Mouse (Mus musculus): ENCODE measurements at regions not wholly inside any gene's neighbourhood (a gene's known extent, or its start where the extent isn't known, plus 50 kb on each side); places are given as distances from the start of the nearest gene placed in this dataset.

DNA sequence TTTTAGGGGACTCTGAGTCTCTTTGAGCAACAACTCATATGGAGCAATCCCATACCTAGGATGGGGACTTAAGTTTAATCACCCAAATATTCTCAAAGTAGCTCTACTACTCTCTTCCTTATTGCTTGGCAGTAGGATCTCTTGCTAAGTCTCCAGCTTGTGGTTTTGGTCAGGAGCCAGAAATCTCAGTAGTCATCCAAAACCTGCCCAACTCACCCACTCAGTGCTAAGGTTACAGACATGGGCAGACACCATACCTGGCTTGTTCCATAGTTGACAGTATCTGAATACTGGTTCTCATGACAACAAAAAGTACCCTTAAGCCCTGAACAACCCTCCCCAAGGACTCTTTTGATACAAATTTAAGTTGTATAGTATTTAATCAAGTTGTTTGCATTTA is 288.7 kb downstream of the Gm11146 start:
- Histone ChIP-seq H3K36me3 (replicated peaks) (no peaks in the 10 kb centered on the region), H3K9me3 (replicated peaks) (no peaks in the 10 kb centered on the region), H3K4me3 (ENCODE audit: low read depth, low read length) (no peak overlapping the region), H3K4me1 (ENCODE audit: insufficient read depth, low read depth, low read length) (no peaks in the 10 kb centered on the region), H3K27me3 (ENCODE audit: insufficient read depth, low read length) (no peaks in the 10 kb centered on the region)
- TF ChIP-seq POLR2AphosphoS5 (IDR thresholded peaks at IDR 0.05; ENCODE audit: insufficient replicate concordance, low read depth, low read length) (no peak), TAL1 (conservative IDR thresholded peaks at IDR 0.05; ENCODE audit: low read depth, low read length) (no peak), GATA1 (IDR thresholded peaks at IDR 0.05; ENCODE audit: borderline replicate concordance, low read length) (no peak), CTCF (IDR thresholded peaks at IDR 0.05; ENCODE audit: low read depth, low read length) (no peak), GATA2 (IDR thresholded peaks at IDR 0.05; ENCODE audit: borderline replicate concordance, low read depth, low read length) (no peak)
- no peak for ATAC-seq (ENCODE audit: extremely low read depth, insufficient number of reproducible peaks, low FRiP score, poor library complexity, severe bottlenecking)
- no peak for DNase-seq (ENCODE audit: low spot score)

DNA sequence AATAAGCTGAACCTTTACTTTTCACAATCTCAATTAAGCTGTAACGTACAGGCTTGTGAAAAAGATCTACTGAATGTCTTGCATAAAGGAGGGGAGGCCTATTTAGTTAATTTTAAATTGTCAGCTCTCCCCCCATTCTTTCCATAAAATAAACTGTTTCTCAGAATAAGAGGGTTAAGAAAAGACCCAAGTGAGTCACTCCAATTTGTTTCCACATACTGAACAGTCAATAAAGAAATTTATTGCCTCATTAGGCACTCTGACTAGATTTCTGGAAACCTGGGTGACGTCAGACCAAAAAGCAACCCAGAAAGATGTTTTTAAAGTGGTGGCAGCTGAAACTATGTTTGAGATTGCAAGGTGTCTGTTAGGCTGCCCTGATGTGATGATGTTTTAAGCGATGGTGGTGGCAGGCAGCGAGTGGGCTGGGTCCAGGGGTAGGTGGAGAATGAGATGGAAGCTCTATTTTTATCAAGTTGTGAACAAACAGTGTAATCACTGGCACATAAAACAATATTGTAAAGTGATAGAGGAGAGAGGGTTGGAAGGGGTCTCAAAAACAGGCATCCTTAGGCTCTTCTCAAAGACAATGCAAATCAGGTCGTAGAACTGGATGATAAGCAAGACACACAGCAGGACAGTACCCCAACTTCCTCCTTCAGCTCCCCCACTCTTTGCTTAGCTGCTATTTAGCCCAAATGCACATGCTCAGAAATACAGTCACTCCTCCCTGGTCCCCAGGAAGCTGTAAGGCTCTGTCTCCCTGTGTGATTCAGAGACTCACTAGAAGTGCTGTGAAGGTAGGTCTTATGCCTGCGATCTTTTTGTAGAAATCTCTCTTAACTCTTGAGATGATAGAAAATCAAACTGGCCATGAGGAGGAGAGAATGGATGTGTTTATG is 288.0 kb downstream of the Usp25 start:
- Histone ChIP-seq H3K36me3 (replicated peaks) (no peaks in the 10 kb centered on the region), H3K4me1 (ENCODE audit: insufficient read depth, low read depth, low read length) (no peaks in the 10 kb centered on the region), H3K9me3 (replicated peaks) (peaks cover 3% of the 10 kb centered on the region; the same call in 1 of the 2 replicates), H3K4me3 (ENCODE audit: low read depth, low read length) (no peak overlapping the region), H3K27me3 (ENCODE audit: insufficient read depth, low read length) (no peaks in the 10 kb centered on the region)
- DNase-seq (ENCODE audit: low spot score) (no peak), ATAC-seq (ENCODE audit: extremely low read depth, insufficient number of reproducible peaks, low FRiP score, poor library complexity, severe bottlenecking) (no peak)
- TF ChIP-seq CTCF (IDR thresholded peaks at IDR 0.05; ENCODE audit: low read depth, low read length) = no peak
- TF ChIP-seq TAL1 (conservative IDR thresholded peaks at IDR 0.05; ENCODE audit: low read depth, low read length) = no peak
- TF ChIP-seq GATA2 (IDR thresholded peaks at IDR 0.05; ENCODE audit: borderline replicate concordance, low read depth, low read length) = no peak
- TF ChIP-seq POLR2AphosphoS5 (IDR thresholded peaks at IDR 0.05; ENCODE audit: insufficient replicate concordance, low read depth, low read length) = no peak
- TF ChIP-seq GATA1 (IDR thresholded peaks at IDR 0.05; ENCODE audit: borderline replicate concordance, low read length) = no peak

DNA sequence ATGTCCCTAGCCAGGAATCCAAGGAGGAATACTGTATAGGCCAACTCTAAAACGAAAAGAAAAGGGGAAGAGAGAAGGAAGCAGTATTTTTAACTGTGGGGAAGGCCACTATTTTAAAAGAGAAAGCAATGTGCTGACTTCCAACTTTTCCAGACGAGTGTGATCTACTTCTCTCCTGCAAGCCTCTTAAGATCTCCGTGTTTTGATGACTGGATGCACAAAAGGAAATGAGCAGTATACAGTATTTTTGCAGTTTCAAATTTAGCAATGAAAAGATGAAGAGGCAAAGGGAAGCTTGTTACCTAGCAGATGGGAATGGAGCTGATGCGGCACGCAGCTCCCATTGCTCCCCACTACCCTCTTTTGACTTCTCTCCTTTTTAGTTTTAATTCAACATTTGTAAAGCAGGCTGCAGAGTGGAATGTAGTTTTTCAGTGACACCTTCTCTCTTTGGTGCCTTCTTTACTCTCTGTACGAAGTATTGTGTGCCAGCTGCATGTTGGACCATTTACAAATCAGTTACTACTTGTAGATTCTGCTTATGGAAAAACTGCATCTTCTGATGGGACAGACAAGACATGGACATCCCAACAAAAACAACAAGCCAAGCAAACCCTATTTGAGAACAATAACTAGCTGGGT is 287.2 kb downstream of the Usp25 start:
- Histone ChIP-seq H3K4me3 (ENCODE audit: low read depth, low read length) (no peak overlapping the region), H3K27me3 (ENCODE audit: insufficient read depth, low read length) (no peaks in the 10 kb centered on the region), H3K4me1 (ENCODE audit: insufficient read depth, low read depth, low read length) (no peaks in the 10 kb centered on the region), H3K9me3 (replicated peaks) (peaks cover 3% of the 10 kb centered on the region; the same call in 1 of the 2 replicates), H3K36me3 (replicated peaks) (no peaks in the 10 kb centered on the region)
- no peak for DNase-seq (ENCODE audit: low spot score)
- TF ChIP-seq POLR2AphosphoS5 (IDR thresholded peaks at IDR 0.05; ENCODE audit: insufficient replicate concordance, low read depth, low read length) (no peak), GATA1 (IDR thresholded peaks at IDR 0.05; ENCODE audit: borderline replicate concordance, low read length) (no peak)
- no peak for ATAC-seq (ENCODE audit: extremely low read depth, insufficient number of reproducible peaks, low FRiP score, poor library complexity, severe bottlenecking)

DNA sequence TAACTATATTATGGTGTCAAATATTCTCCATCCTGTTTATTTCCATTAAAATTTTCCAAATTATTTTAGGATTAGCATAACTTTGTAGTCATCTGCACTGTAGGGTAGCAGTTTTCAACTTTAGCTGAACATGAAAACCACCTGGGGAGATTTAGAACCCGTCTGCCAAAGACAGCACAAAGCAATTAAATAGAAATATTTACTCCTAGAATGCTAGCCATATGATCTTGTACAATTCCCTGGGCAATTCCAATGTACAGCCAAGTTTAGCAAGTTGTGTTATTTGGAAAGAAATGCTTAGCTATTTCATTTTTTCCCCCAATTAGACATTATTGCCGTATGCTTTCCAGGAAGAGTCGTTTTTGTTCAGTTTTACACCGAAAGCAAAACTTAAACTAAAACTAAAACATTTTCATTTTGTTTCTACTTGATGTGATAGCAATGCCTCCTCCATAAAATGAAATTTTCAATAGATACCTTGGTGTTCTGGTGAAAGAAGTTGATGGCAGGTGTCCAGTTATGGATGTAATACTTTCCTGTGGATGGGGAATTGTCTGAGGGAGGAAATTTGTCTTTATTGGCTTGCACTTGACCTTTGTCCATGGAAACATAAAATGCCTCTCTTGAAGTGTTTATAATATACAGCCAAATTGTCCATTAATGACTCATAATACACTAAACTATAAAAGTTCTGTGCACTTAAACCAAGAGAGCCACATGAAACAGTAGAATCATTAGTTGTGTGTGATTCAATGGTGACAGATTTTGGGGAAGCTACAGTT is 282.3 kb downstream of the Usp25 start:
- TF ChIP-seq POLR2AphosphoS5 (IDR thresholded peaks at IDR 0.05; ENCODE audit: insufficient replicate concordance, low read depth, low read length) (no peak), CTCF (IDR thresholded peaks at IDR 0.05; ENCODE audit: low read depth, low read length) (no peak), TAL1 (conservative IDR thresholded peaks at IDR 0.05; ENCODE audit: low read depth, low read length) (no peak), GATA2 (IDR thresholded peaks at IDR 0.05; ENCODE audit: borderline replicate concordance, low read depth, low read length) (no peak), GATA1 (IDR thresholded peaks at IDR 0.05; ENCODE audit: borderline replicate concordance, low read length) (no peak)
- DNase-seq (ENCODE audit: low spot score) (no peak), ATAC-seq (ENCODE audit: extremely low read depth, insufficient number of reproducible peaks, low FRiP score, poor library complexity, severe bottlenecking) (no peak)
- Histone ChIP-seq H3K9me3 (replicated peaks) (0 out of 2 replicates have a peak, but pooled peaks cover 4% of the 10 kb centered on the region), H3K27me3 (ENCODE audit: insufficient read depth, low read length) (no peaks in the 10 kb centered on the region), H3K4me1 (ENCODE audit: insufficient read depth, low read depth, low read length) (no peaks in the 10 kb centered on the region), H3K36me3 (replicated peaks) (no peaks in the 10 kb centered on the region), H3K4me3 (ENCODE audit: low read depth, low read length) (no peak overlapping the region)

DNA sequence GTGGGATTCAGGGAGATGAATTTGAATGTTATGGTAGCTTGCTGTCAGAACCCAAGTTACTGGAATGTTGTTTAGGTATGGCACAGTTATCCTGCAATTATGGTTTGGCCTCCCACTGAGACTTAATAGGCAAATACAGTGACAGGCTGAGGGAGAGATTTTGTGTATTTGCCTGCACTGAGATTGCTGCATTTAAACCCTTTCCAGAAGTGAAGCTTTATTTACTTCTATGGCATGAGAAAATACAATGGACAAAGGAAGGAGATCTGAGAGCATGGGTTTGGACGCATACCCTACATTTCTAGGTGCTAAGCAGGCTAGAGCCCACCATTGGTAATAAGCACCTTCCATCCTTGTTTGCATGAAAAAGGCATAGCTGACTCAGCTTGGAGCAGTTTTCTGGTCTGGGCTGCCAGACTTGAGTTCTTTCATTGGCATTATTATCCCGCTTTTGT is 278.8 kb downstream of the Usp25 start:
- H3K27me3 ChIP-seq (ENCODE audit: insufficient read depth, low read length) = no peaks in the 10 kb centered on the region
- no peaks in the 10 kb centered on the region for H3K4me1 ChIP-seq (ENCODE audit: insufficient read depth, low read depth, low read length)
- DNase-seq (ENCODE audit: low spot score) (no peak), ATAC-seq (ENCODE audit: extremely low read depth, insufficient number of reproducible peaks, low FRiP score, poor library complexity, severe bottlenecking) (no peak)
- peaks cover 4% of the 10 kb centered on the region; the same call in 1 of the 2 replicates for H3K9me3 ChIP-seq (replicated peaks)
- no peak overlapping the region for H3K4me3 ChIP-seq (ENCODE audit: low read depth, low read length)
- no peaks in the 10 kb centered on the region for H3K36me3 ChIP-seq (replicated peaks)
- no peak for TF ChIP-seq GATA2 (IDR thresholded peaks at IDR 0.05; ENCODE audit: borderline replicate concordance, low read depth, low read length)
- no peak for TF ChIP-seq TAL1 (conservative IDR thresholded peaks at IDR 0.05; ENCODE audit: low read depth, low read length)
- no peak for TF ChIP-seq POLR2AphosphoS5 (IDR thresholded peaks at IDR 0.05; ENCODE audit: insufficient replicate concordance, low read depth, low read length)
- TF ChIP-seq CTCF (IDR thresholded peaks at IDR 0.05; ENCODE audit: low read depth, low read length) = no peak
- no peak for TF ChIP-seq GATA1 (IDR thresholded peaks at IDR 0.05; ENCODE audit: borderline replicate concordance, low read length)

All from G1E (cell line).